Mouse (Mus musculus) MEL (cell line): Measurements from ENCODE around the gene Dspp.

Source experiments
- CTCF ChIP-seq, 3 experiments: IDR thresholded peaks in 2 of 3; conservative IDR thresholded peaks in 1 of 3; 2 replicates each; pipeline ENCODE4 v1.5.1; 2011 to 2012; ENCODE audit warnings: low read length in 3 of 3, low read depth in 2 of 3, mild to moderate bottlenecking in 2 of 3, improper control_type of control experiment in 1 of 3, inconsistent platforms in 1 of 3, mixed read lengths in 1 of 3, moderate library complexity in 1 of 3; ENCODE audit not compliant: control insufficient read depth in 1 of 3, insufficient read depth in 1 of 3, poor library complexity in 1 of 3, severe bottlenecking in 1 of 3
- GATA1 ChIP-seq: IDR thresholded peaks from 2 replicates; pipeline ENCODE4 v1.6.1; 2011; ENCODE audit warnings: low read depth, low read length, improper control_type of control experiment
- HCFC1 ChIP-seq: IDR thresholded peaks from 2 replicates; pipeline ENCODE4 v1.6.1; 2012; ENCODE audit warnings: low read depth, mild to moderate bottlenecking, inconsistent platforms, low read length, improper control_type of control experiment, moderate library complexity
- JUND ChIP-seq: IDR thresholded peaks from 2 replicates; pipeline ENCODE4 v1.6.1; 2011; ENCODE audit warnings: low read depth, mild to moderate bottlenecking, improper control_type of control experiment, low read length
- MAZ ChIP-seq: IDR thresholded peaks from 2 replicates; pipeline ENCODE4 v1.6.1; 2012; ENCODE audit warnings: low read depth, mild to moderate bottlenecking, inconsistent platforms, low read length, improper control_type of control experiment
- NRF1 ChIP-seq: IDR thresholded peaks from 2 replicates; pipeline ENCODE4 v1.6.1; 2014; ENCODE audit warnings: low read depth, mild to moderate bottlenecking, inconsistent platforms, low read length, improper control_type of control experiment, moderate library complexity; ENCODE audit not compliant: poor library complexity, insufficient read depth, severe bottlenecking
- TBP ChIP-seq: IDR thresholded peaks from 2 replicates; pipeline ENCODE4 v1.8.0; 2011; ENCODE audit warnings: low read depth, low read length, improper control_type of control experiment
- USF1 ChIP-seq: IDR thresholded peaks from 2 replicates; pipeline ENCODE4 v1.6.1; 2014; ENCODE audit warnings: low read depth, mild to moderate bottlenecking, inconsistent platforms, low read length, improper control_type of control experiment, moderate library complexity
- ZKSCAN1 ChIP-seq: IDR thresholded peaks from 2 replicates; pipeline ENCODE4 v1.6.1; 2012; ENCODE audit warnings: low read depth, mild to moderate bottlenecking, inconsistent platforms, low read length, improper control_type of control experiment, moderate library complexity

DNA sequence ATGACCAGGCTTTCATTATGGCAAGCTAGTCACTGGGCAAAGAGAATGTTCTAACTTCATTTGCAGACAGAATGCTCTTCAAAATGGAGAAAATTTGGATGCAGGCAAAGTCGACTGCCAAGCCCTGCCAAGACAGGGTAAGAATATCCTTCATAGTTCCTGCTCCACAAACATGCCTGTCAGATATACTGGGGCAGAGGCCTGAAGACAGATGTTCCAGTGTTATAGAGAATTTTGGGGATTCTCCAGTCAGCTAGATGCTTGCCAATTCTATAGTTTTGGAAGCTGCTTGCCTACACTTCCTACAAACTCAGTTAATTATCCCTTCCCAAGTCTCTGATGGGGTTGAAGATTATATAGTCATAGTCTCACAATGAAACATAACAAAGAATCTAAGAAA lies 13.2 kb downstream of the Dspp start:
- TF ChIP-seq MAZ (no peak), GATA1 (no peak), HCFC1 (no peak), TBP (no peak), CTCF (IDR thresholded peaks at IDR 0.05 in 2 of 3, conservative IDR thresholded peaks at IDR 0.05 in 1 of 3; ENCODE audit: control insufficient read depth in 1 of 3, insufficient read depth in 1 of 3, low read depth in 2 of 3, low read length in 3 of 3, poor library complexity in 1 of 3, severe bottlenecking in 1 of 3) (no peak), ZKSCAN1 (no peak), NRF1 (no peak), JUND (no peak), USF1 (no peak)
